Mouse (Mus musculus) embryonic facial prominence, embryonic 11.5 days (tissue): ENCODE measurements around the gene Ankrd17. TPM values are rescaled to one million over a fixed set of nuclear protein-coding genes. Genes with fewer than 3 reads are reported as not detected.

ENCODE experiments used
- ATAC-seq: fragments of 200-750 bp; cut with Nextera tagmentation; replicated peaks from 2 replicates; pipeline ENCODE4 v1.8.0; 2017; ENCODE audit warnings: low read depth; ENCODE audit not compliant: insufficient number of reproducible peaks, low FRiP score, low TSS enrichment
- DNase-seq: peaks from one replicate; pipeline ENCODE4 v3.0.0-alpha.2; 2015; ENCODE audit warnings: low spot score
- H3K27ac ChIP-seq: fragments of 300-500 bp; sonication (generic); replicated peaks from 2 replicates; pipeline ENCODE4 v1.5.1; 2014; ENCODE audit warnings: mild to moderate bottlenecking, low read depth, low read length, control low read depth
- H3K27me3 ChIP-seq: fragments of 300-500 bp; sonication (generic); 2 replicates; pipeline ENCODE4 v1.6.1; 2014; ENCODE audit warnings: mild to moderate bottlenecking, low read length, moderate library complexity, mixed read lengths; ENCODE audit not compliant: control insufficient read depth, insufficient read depth
- H3K36me3 ChIP-seq: fragments of 300-500 bp; sonication (generic); replicated peaks from 2 replicates; pipeline ENCODE4 v1.6.1; 2014; ENCODE audit warnings: low read depth, mild to moderate bottlenecking, low read length, moderate library complexity, mixed read lengths; ENCODE audit not compliant: control insufficient read depth, insufficient read depth
- H3K4me1 ChIP-seq: fragments of 300-500 bp; sonication (generic); 2 replicates; pipeline ENCODE4 v1.6.1; 2014; ENCODE audit warnings: low read length, mixed read lengths; ENCODE audit not compliant: control insufficient read depth, insufficient read depth
- H3K4me2 ChIP-seq: fragments of 300-500 bp; sonication (generic); 2 replicates; pipeline ENCODE4 v1.6.1; 2014; ENCODE audit warnings: low read depth, mild to moderate bottlenecking, control low read depth, low read length, moderate library complexity
- H3K4me3 ChIP-seq: fragments of 300-500 bp; sonication (generic); 2 replicates; pipeline ENCODE4 v1.5.1; 2014; ENCODE audit warnings: low read depth, low read length, control low read depth
- H3K9ac ChIP-seq: fragments of 300-500 bp; sonication (generic); replicated peaks from 2 replicates; pipeline ENCODE4 v1.6.1; 2014; ENCODE audit warnings: mild to moderate bottlenecking, control low read depth, low read length
- H3K9me3 ChIP-seq: fragments of 300-500 bp; sonication (generic); replicated peaks from 2 replicates; pipeline ENCODE4 v1.6.1; 2016; ENCODE audit warnings: mild to moderate bottlenecking, low read length, inconsistent platforms, mixed read lengths; ENCODE audit not compliant: control insufficient read depth
- WGBS: fragments of 180-500 bp; shearing (Covaris S2); extraction: QIAGEN DNeasy Blood & Tissue Kit; methylation state at CpG from one replicate; pipeline ENCODE4 v1.1.7; 2014; 5-methylcytosine and 5-hydroxymethylcytosine counted together
- polyA plus RNA-seq: library from polyadenylated mRNA; unstranded; fragments of >200 nt; fragmentation: Nextera tagmentation; extraction: Ambion mirVana; gene quantifications from 2 replicates; pipeline ENCODE4 v1.2.1, GENCODE M21; 2014

The Ankrd17 gene
- polyA plus RNA-seq, 1 experiment from 2014 or later = 27.8 TPM

DNA sequence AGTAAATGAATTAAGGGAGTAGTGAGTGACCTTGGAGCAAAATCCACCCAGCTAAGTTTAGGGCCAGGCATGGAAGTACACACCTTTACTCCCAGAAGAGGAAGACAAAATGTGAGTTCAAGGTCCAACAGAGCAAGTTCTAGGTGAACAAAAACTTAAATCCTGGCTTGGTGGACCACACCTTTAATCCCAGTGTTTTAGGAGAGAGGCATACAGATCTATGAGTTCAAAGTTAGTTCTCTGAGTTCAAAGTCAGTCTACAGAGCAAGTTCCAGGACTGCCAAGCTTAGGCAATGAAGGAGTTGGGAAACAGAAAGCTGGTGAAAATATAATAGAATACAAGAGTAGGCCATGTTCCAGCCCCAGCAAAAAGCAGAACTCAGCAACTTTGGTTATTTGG lies 118.9 kb downstream of the Ankrd17 start:
- no peak for ATAC-seq
- Histone ChIP-seq H3K4me3 (no peak overlapping the region), H3K27ac (no peak overlapping the region), H3K4me2 (no peak overlapping the region), H3K27me3 (no peaks in the 10 kb centered on the region), H3K36me3 (peaks cover 9% of the 10 kb centered on the region), H3K9me3 (no peaks in the 10 kb centered on the region), H3K4me1 (no peaks in the 10 kb centered on the region), H3K9ac (no peak overlapping the region)
- DNase-seq = no peak

DNA sequence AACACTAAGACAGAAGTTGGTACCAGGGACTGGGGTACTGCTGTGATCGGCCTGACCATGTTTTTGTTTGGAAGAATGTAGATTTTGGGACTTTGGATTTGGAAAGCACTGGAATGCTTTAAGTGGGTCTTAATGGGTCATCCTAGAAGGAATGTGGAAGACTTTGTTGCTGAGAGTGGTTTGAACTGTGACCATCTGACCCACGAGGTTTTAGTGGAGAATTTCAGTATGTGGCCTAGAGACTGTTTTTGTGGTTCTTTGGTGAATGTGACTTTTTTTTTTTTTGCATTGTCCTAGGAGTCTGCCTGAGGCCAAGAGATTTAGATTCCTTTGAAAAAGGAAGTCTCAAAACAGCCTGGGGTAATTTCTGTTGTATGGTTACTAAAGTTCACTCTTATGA lies 119.4 kb downstream of the Ankrd17 start:
- Histone ChIP-seq H3K27ac (no peak overlapping the region), H3K27me3 (no peaks in the 10 kb centered on the region), H3K9ac (no peak overlapping the region), H3K4me3 (no peak overlapping the region), H3K4me2 (no peak overlapping the region), H3K9me3 (no peaks in the 10 kb centered on the region), H3K36me3 (peaks cover 10% of the 10 kb centered on the region), H3K4me1 (no peaks in the 10 kb centered on the region)
- DNase-seq (no peak), ATAC-seq (no peak)
- 78% methylated on average over 2 of the region's 2 CpGs for WGBS

DNA sequence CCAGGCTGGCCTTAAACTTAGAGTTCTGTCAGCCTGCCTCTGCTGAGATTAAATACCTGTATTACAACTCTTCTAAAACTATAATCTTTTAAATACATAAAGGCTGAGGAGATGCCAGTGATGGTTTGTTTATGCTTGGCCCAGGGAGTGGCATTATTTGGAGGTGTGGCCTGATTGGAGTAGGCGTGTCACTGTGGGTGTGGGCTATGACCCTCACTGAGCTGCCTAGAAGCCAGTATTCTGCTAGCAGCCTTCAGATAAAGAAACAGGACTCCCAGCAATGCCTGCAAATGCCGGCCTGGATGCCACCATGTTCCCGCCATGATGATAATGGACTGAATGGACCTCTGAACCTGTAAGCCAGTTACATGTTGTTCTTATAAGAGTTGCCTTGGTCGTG lies 119.8 kb downstream of the Ankrd17 start:
- Histone ChIP-seq H3K36me3 (peaks cover 10% of the 10 kb centered on the region), H3K27me3 (no peaks in the 10 kb centered on the region), H3K4me2 (no peak overlapping the region), H3K27ac (no peak overlapping the region), H3K9me3 (no peaks in the 10 kb centered on the region), H3K4me1 (no peaks in the 10 kb centered on the region), H3K4me3 (no peak overlapping the region), H3K9ac (no peak overlapping the region)
- no peak for ATAC-seq
- 81% methylated on average over 4 of the region's 4 CpGs for WGBS
- DNase-seq = no peak

DNA sequence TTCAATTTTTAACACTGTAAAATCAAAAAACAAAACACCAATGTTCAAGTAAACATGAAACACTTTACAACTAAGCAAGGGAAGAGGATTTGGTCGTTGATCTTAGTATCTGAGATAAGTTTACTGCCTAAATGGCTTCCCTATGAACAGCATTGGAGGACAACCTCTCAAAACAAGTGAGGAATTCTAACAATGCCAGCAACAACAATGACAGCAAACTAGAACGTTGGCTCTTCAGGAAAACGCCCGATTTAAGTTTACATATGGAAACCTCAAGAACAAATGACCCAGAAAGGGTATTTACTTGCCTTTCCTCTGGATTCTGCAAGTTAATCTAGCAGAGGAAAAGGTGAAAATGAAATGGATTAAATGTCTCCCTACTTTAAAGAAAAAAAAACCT lies 121.0 kb downstream of the Ankrd17 start:
- DNase-seq (no peak), ATAC-seq (no peak)
- peaks cover 10% of the 10 kb centered on the region for H3K36me3 ChIP-seq
- no peaks in the 10 kb centered on the region for H3K4me1 ChIP-seq
- H3K27ac ChIP-seq = no peak overlapping the region
- H3K9ac ChIP-seq = no peak overlapping the region
- no peak overlapping the region for H3K4me3 ChIP-seq
- WGBS = 73% methylated on average over 4 of the region's 4 CpGs
- H3K27me3 ChIP-seq = no peaks in the 10 kb centered on the region
- no peak overlapping the region for H3K4me2 ChIP-seq
- H3K9me3 ChIP-seq = no peaks in the 10 kb centered on the region

DNA sequence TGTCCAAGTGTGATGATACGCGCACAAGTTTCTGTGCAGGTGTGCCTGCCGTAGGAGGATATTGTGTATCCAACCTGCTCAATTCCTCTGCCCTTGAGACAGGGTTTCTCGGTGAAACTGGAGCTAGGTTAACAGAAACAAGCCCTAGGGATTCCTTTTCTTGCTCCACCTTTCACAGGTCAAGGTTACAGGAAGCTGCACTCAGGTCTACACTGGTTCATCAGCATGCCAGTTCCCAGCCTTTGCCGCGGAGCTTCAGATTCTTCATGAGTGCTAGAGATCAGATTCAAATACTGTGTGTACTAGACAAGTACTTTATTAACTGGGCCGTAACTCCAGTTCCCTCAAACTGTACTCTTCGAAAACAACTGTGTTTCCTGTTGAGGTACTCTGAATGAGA lies 131.2 kb downstream of the Ankrd17 start:
- no peaks in the 10 kb centered on the region for H3K27me3 ChIP-seq
- H3K4me2 ChIP-seq = no peak overlapping the region
- H3K9ac ChIP-seq = no peak overlapping the region
- ATAC-seq = no peak
- no peaks in the 10 kb centered on the region for H3K9me3 ChIP-seq
- peaks cover 8% of the 10 kb centered on the region for H3K36me3 ChIP-seq
- H3K4me3 ChIP-seq = no peak overlapping the region
- WGBS = 96% methylated on average over 8 of the region's 8 CpGs
- DNase-seq = no peak
- no peaks in the 10 kb centered on the region for H3K4me1 ChIP-seq
- no peak overlapping the region for H3K27ac ChIP-seq

DNA sequence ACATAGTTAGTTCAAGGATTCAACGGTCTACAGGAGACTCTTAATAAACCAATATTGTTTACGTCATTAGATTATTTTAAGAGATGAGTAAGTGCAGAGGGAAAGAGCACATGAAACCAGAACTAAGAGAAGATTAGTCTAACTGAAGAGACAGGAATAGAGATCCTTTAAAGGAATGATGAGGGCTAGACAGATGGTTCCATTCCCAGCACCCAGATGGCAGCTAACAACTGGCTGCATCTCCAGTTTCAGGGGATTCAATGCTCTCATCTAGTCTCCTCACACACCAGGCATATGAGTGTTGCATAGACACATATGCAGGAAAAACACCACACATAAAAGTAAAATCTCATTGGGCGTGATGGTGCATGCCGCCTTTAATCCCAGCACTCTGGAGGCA lies 133.1 kb downstream of the Ankrd17 start:
- no peaks in the 10 kb centered on the region for H3K9me3 ChIP-seq
- no peak for ATAC-seq
- H3K9ac ChIP-seq = no peak overlapping the region
- no peak overlapping the region for H3K4me3 ChIP-seq
- H3K27ac ChIP-seq = no peak overlapping the region
- H3K27me3 ChIP-seq = no peaks in the 10 kb centered on the region
- peaks cover 8% of the 10 kb centered on the region for H3K36me3 ChIP-seq
- 96% methylated on average over 4 of the region's 4 CpGs for WGBS
- no peaks in the 10 kb centered on the region for H3K4me1 ChIP-seq
- H3K4me2 ChIP-seq = no peak overlapping the region
- no peak for DNase-seq

DNA sequence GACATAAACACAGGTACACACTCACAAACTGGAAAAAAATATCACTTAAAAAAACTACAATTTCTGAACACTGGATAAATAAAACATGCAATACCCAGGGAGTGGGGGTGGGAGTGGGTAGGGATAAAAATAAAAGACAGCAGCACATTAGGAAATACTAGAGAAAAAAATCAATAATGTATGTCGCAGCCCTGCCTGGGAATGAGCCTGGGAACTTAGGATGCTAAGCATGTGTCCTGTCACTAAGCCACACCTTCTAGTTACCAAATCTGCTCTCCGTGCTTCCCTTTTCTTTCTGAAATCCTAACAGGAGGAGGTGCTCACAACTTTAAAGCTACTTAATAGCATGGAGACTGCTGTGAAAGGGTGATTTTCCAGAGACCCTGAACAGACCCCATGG lies 136.6 kb downstream of the Ankrd17 start:
- DNase-seq (no peak), ATAC-seq (no peak)
- H3K27me3 ChIP-seq = no peaks in the 10 kb centered on the region
- no peak overlapping the region for H3K9ac ChIP-seq
- WGBS = 95% methylated on average over 2 of the region's 2 CpGs
- H3K9me3 ChIP-seq = no peaks in the 10 kb centered on the region
- no peaks in the 10 kb centered on the region for H3K4me1 ChIP-seq
- no peak overlapping the region for H3K4me2 ChIP-seq
- no peak overlapping the region for H3K27ac ChIP-seq
- peaks cover 5% of the 10 kb centered on the region for H3K36me3 ChIP-seq
- H3K4me3 ChIP-seq = no peak overlapping the region

DNA sequence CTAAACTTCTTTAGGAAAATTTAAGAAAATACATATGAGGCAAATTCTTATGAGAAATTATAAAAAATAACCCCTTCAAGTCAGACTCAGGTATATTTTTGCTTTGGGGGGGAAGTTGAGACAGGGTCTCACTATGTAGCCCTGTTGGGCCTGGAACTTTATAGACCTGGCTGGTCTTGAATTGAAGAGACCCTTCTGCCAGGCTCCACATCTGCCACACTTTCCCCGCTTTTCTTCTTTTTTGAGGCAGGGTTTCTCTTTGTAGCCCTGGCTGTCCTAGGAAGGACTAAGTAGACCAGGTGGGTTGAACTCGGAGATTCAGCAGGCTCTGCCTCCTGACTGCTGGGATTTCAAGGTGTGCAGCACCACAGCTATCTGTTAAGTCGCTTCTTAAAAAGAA lies 139.7 kb downstream of the Ankrd17 start:
- Histone ChIP-seq H3K4me3 (no peak overlapping the region), H3K9me3 (no peaks in the 10 kb centered on the region), H3K27me3 (no peaks in the 10 kb centered on the region), H3K9ac (no peak overlapping the region), H3K36me3 (peaks cover 3% of the 10 kb centered on the region), H3K27ac (no peak overlapping the region), H3K4me2 (no peak overlapping the region), H3K4me1 (no peaks in the 10 kb centered on the region; the same call in 1 of the 2 replicates)
- ATAC-seq (no peak), DNase-seq (no peak)
- WGBS = 99% methylated on average over 3 of the region's 3 CpGs
